Mouse (Mus musculus): ENCODE measurements around the gene Prdm11. TPM values are rescaled to one million over a fixed set of nuclear protein-coding genes. Genes with fewer than 3 reads are reported as not detected.

The Prdm11 gene
- polyA plus RNA-seq, 1 experiment from 2014 or later: 7.2 TPM

DNA sequence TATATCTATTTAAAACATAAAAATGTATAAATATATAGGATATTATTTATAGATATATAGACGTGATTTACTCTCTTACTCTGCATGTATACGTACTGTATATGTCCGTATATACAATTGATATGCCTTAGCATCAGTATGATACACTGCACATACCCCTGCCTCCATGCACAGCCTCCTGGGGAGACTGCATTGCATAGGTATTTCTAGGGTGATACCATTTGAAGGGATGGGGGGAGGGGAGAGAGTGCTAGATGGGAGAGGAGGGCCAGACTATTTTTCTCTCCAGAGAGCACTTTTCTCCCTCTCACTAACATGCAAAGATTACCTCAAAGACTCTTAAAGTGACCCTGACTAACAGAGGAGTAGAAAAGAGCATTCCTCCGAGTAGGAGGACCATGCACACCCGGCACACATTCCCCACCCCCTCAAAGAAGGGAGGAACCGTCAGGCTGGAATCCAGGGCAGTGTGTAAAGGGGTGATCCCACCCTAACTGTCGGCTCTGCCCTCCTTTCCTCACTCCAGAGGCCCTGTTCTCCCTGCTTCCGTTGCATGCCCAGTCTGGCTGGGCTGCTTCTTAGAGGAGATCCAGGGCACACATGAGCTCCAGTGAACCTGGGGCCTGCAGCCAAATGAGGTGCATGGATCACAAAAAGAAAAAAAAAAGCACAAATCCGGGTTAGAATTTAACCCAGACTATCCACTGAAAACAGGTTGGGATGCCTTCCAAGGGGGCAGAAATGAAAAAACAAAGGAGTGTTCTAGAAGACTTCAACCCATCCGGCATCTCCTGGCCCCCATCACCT lies 78.7 kb downstream of the Prdm11 start:
- Histone ChIP-seq H3K27me3 (no peaks in the 10 kb centered on the region), H3K9me3 (no peaks in the 10 kb centered on the region), H3K4me2 (no peak overlapping the region), H3K4me1 (replicated peaks) (peaks cover 21% of the 10 kb centered on the region), H3K36me3 (peaks cover 25% of the 10 kb centered on the region), H3K27ac (peak overlapping the region; percentile 50; the same call in 1 of the 2 replicates), H3K9ac (replicated peaks) (0 out of 2 replicates have a peak overlapping the region, but pooled peaks have one; percentile 27), H3K4me3 (replicated peaks) (no peak overlapping the region)
- 28% methylated on average over 10 of the region's 10 CpGs for WGBS
- ATAC-seq (ENCODE audit: insufficient number of reproducible peaks, insufficient read depth, low FRiP score, low TSS enrichment, low read depth): no peak

GRCm38 (mm10) chr2:92966257-92966656 lies 79.7 kb downstream of the Prdm11 start:
- ATAC-seq (ENCODE audit: insufficient number of reproducible peaks, insufficient read depth, low FRiP score, low TSS enrichment, low read depth): no peak
- Histone ChIP-seq H3K9me3 (no peaks in the 10 kb centered on the region), H3K27me3 (no peaks in the 10 kb centered on the region), H3K4me1 (replicated peaks) (peaks cover 21% of the 10 kb centered on the region), H3K9ac (replicated peaks) (no peak overlapping the region), H3K4me3 (replicated peaks) (no peak overlapping the region), H3K27ac (no peak overlapping the region), H3K4me2 (no peak overlapping the region), H3K36me3 (peaks cover 15% of the 10 kb centered on the region)
- WGBS: 50% methylated on average over 8 of the region's 8 CpGs

DNA sequence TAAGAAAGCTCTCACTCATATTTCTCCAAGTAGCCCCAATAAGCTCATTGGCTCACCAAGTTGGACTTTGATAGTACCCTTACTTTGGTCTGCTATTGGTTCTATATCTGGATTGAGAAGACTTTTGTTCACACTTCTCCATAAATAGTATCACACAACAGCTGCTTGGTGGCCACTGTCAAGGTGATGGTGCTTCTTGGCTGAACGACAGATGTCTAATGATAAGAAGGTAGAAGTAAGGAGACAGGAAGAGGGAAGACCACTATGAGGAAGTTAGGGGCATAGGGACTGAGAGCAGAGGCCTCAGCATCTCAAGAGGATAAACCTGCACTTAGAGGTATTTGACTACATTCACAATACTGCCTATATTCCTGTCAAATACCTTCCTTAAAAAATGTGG lies 81.6 kb downstream of the Prdm11 start:
- H3K36me3 ChIP-seq: peaks cover 4% of the 10 kb centered on the region
- no peak overlapping the region for H3K4me2 ChIP-seq
- H3K9ac ChIP-seq (replicated peaks): no peak overlapping the region
- no peaks in the 10 kb centered on the region for H3K9me3 ChIP-seq
- H3K4me1 ChIP-seq (replicated peaks): peaks cover 21% of the 10 kb centered on the region
- no peaks in the 10 kb centered on the region for H3K27me3 ChIP-seq
- ATAC-seq (ENCODE audit: insufficient number of reproducible peaks, insufficient read depth, low FRiP score, low TSS enrichment, low read depth): no peak
- no peak overlapping the region for H3K27ac ChIP-seq
- no peak overlapping the region for H3K4me3 ChIP-seq (replicated peaks)
- 97% methylated on average over 1 of the region's 1 CpGs for WGBS

DNA sequence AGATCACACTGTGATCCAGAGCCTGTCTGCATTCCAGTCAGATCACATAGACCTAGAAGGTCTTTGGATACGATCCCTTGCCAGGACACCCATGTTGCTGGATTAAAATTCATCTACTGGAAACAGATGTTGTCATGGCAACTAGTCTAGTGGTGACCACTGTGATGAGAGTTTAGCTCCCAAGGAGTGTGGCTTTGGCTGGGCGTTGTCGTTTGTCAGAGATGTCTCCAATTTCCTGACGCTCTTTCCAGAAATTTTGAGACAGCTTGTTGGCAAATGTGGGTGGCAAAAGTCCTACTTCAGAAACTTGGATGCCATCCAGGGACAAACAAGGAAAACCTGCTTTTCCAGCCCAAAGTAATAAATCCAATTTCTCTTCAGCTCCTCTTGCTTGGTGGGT lies 87.3 kb downstream of the Prdm11 start:
- H3K4me3 ChIP-seq (replicated peaks): no peak overlapping the region
- H3K9ac ChIP-seq (replicated peaks): no peak overlapping the region
- 0 out of 2 replicates have a peak, but pooled peaks cover 6% of the 10 kb centered on the region for H3K9me3 ChIP-seq
- no peaks in the 10 kb centered on the region for H3K4me1 ChIP-seq (replicated peaks)
- peaks cover 3% of the 10 kb centered on the region; the same call in 1 of the 2 replicates for H3K27me3 ChIP-seq
- H3K4me2 ChIP-seq: no peak overlapping the region
- 87% methylated on average over 4 of the region's 4 CpGs for WGBS
- no peaks in the 10 kb centered on the region for H3K36me3 ChIP-seq
- no peak for ATAC-seq (ENCODE audit: insufficient number of reproducible peaks, insufficient read depth, low FRiP score, low TSS enrichment, low read depth)
- no peak overlapping the region for H3K27ac ChIP-seq

DNA sequence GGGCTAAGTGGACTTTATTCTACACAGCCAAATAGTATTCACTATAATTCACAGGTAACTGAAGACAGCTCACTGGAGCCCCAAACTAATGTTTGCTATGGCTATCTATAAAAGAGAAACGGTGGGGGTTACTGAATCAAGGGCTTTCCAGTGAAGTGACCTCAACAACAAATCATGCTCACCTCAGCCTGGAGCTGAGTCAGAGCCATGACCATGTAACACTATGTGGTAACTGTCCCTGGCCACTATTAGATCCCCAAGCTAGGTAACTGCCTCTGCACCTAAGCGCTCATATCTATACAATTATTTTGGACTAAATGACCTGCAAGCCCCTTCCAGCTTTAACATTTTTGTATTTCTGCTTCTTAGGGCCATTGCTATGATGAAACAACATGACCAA lies 89.0 kb downstream of the Prdm11 start:
- Histone ChIP-seq H3K27me3 (peaks cover 9% of the 10 kb centered on the region), H3K4me3 (replicated peaks) (no peak overlapping the region), H3K4me1 (replicated peaks) (no peaks in the 10 kb centered on the region), H3K9ac (replicated peaks) (no peak overlapping the region), H3K4me2 (no peak overlapping the region), H3K27ac (no peak overlapping the region), H3K9me3 (0 out of 2 replicates have a peak, but pooled peaks cover 6% of the 10 kb centered on the region), H3K36me3 (no peaks in the 10 kb centered on the region)
- WGBS: 90% methylated on average over 2 of the region's 2 CpGs
- ATAC-seq (ENCODE audit: insufficient number of reproducible peaks, insufficient read depth, low FRiP score, low TSS enrichment, low read depth): no peak

- 0 out of 2 replicates have a peak, but pooled peaks cover 6% of the 10 kb centered on the region for H3K9me3 ChIP-seq
- 42% methylated on average over 11 of the region's 11 CpGs for WGBS
- no peak overlapping the region for H3K27ac ChIP-seq
- no peak overlapping the region for H3K4me3 ChIP-seq (replicated peaks)
- no peaks in the 10 kb centered on the region for H3K36me3 ChIP-seq
- H3K9ac ChIP-seq (replicated peaks): no peak overlapping the region
- 0 out of 2 replicates have a peak, but pooled peaks cover under 1% of the 10 kb centered on the region for H3K4me1 ChIP-seq (replicated peaks)
- peaks cover 9% of the 10 kb centered on the region for H3K27me3 ChIP-seq
- no peak overlapping the region for H3K4me2 ChIP-seq
- no peak for ATAC-seq (ENCODE audit: insufficient number of reproducible peaks, insufficient read depth, low FRiP score, low TSS enrichment, low read depth)
These were observed 91.4 kb downstream of the Prdm11 start for GRCm38 (mm10) chr2:92954404-92955114.

DNA sequence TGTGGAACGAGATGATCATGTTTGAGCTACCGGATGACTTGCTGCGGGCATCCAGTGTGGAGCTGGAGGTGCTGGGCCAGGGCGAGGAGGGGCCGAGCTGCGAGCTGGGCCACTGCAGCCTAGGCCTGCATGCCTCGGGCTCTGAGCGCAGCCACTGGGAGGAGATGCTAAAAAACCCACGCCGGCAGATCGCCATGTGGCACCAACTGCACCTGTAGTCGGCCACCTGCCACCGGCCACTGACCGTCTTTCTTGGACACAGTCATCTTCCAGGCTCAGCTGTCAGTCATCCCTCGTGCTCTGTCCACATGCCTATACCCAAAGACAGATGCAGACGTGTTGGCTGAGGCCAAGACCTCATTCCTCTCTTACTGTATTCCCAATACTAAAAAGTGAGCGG lies 92.5 kb downstream of the Prdm11 start:
- Histone ChIP-seq H3K9ac (replicated peaks) (no peak overlapping the region), H3K4me3 (replicated peaks) (no peak overlapping the region), H3K4me2 (no peak overlapping the region), H3K27me3 (peaks cover 9% of the 10 kb centered on the region), H3K27ac (no peak overlapping the region), H3K9me3 (0 out of 2 replicates have a peak, but pooled peaks cover 6% of the 10 kb centered on the region), H3K36me3 (no peaks in the 10 kb centered on the region), H3K4me1 (replicated peaks) (peaks cover 10% of the 10 kb centered on the region)
- WGBS: 92% methylated on average over 17 of the region's 17 CpGs
- 0 out of 2 replicates have a peak, but pooled peaks have one; percentile 27 for ATAC-seq (ENCODE audit: insufficient number of reproducible peaks, insufficient read depth, low FRiP score, low TSS enrichment, low read depth)

- H3K9ac ChIP-seq (replicated peaks): no peak overlapping the region
- no peak for ATAC-seq (ENCODE audit: insufficient number of reproducible peaks, insufficient read depth, low FRiP score, low TSS enrichment, low read depth)
- H3K4me3 ChIP-seq (replicated peaks): no peak overlapping the region
- H3K4me2 ChIP-seq: no peak overlapping the region
- peaks cover 25% of the 10 kb centered on the region for H3K27me3 ChIP-seq
- H3K9me3 ChIP-seq: no peaks in the 10 kb centered on the region
- no peak overlapping the region for H3K27ac ChIP-seq
- no peaks in the 10 kb centered on the region for H3K36me3 ChIP-seq
- 15% methylated on average over 1 of the region's 1 CpGs for WGBS
- peaks cover 23% of the 10 kb centered on the region for H3K4me1 ChIP-seq (replicated peaks)
These were observed 96.4 kb downstream of the Prdm11 start for GRCm38 (mm10) chr2:92949518-92949917.

- no peak overlapping the region for H3K4me2 ChIP-seq
- WGBS: 47% methylated on average over 7 of the region's 7 CpGs
- peaks cover 25% of the 10 kb centered on the region for H3K27me3 ChIP-seq
- no peaks in the 10 kb centered on the region for H3K36me3 ChIP-seq
- no peak for ATAC-seq (ENCODE audit: insufficient number of reproducible peaks, insufficient read depth, low FRiP score, low TSS enrichment, low read depth)
- no peaks in the 10 kb centered on the region for H3K9me3 ChIP-seq
- no peak overlapping the region for H3K4me3 ChIP-seq (replicated peaks)
- H3K4me1 ChIP-seq (replicated peaks): peaks cover 23% of the 10 kb centered on the region
- no peak overlapping the region for H3K9ac ChIP-seq (replicated peaks)
- no peak overlapping the region for H3K27ac ChIP-seq
These were observed 97.2 kb downstream of the Prdm11 start for GRCm38 (mm10) chr2:92948699-92949300.

- Histone ChIP-seq H3K9ac (replicated peaks) (peak overlapping the region; percentile 27; the same call in 1 of the 2 replicates), H3K27ac (no peak overlapping the region), H3K4me2 (peak overlapping the region; percentile 42), H3K4me1 (replicated peaks) (peaks cover 23% of the 10 kb centered on the region), H3K9me3 (no peaks in the 10 kb centered on the region), H3K36me3 (no peaks in the 10 kb centered on the region), H3K4me3 (replicated peaks) (no peak overlapping the region), H3K27me3 (peaks cover 19% of the 10 kb centered on the region; the same call in 1 of the 2 replicates)
- ATAC-seq (ENCODE audit: insufficient number of reproducible peaks, insufficient read depth, low FRiP score, low TSS enrichment, low read depth): no peak
- WGBS: 1% methylated on average over 12 of the region's 12 CpGs
These were observed 97.8 kb downstream of the Prdm11 start for GRCm38 (mm10) chr2:92947981-92948698.

Data from limb, embryonic 12.5 days (tissue).